Mouse (Mus musculus): ENCODE results near the gene 2610318N02Rik. TPM values are rescaled to one million over a fixed set of nuclear protein-coding genes. Genes with fewer than 3 reads are reported as not detected.

2610318N02Rik gene
- polyA plus RNA-seq, 1 experiment: 35.9 TPM

GRCm38 (mm10) chr16:17137355-17137754 lies 12.4 kb upstream of the 2610318N02Rik start:
- no peak for TF ChIP-seq CTCF (IDR thresholded peaks at IDR 0.05; ENCODE audit: borderline replicate concordance, extremely low read depth, insufficient read depth, insufficient read length)
- TF ChIP-seq POLR2A (IDR thresholded peaks at IDR 0.05; ENCODE audit: borderline replicate concordance, extremely low read depth, insufficient read depth, insufficient read length, poor library complexity, severe bottlenecking): no peak
- DNase-seq (ENCODE audit: low read depth): no peak

GRCm38 (mm10) chr16:17132906-17133200 lies 7.9 kb upstream of the 2610318N02Rik start:
- TF ChIP-seq POLR2A (IDR thresholded peaks at IDR 0.05; ENCODE audit: borderline replicate concordance, extremely low read depth, insufficient read depth, insufficient read length, poor library complexity, severe bottlenecking) (no peak), CTCF (IDR thresholded peaks at IDR 0.05; ENCODE audit: borderline replicate concordance, extremely low read depth, insufficient read depth, insufficient read length) (no peak)
- peak; percentile 36 for DNase-seq (ENCODE audit: low read depth)

- TF ChIP-seq CTCF (IDR thresholded peaks at IDR 0.05; ENCODE audit: borderline replicate concordance, extremely low read depth, insufficient read depth, insufficient read length): peak; percentile 61
- TF ChIP-seq POLR2A (IDR thresholded peaks at IDR 0.05; ENCODE audit: borderline replicate concordance, extremely low read depth, insufficient read depth, insufficient read length, poor library complexity, severe bottlenecking): peak; percentile 67
- peak; percentile 99 for DNase-seq (ENCODE audit: low read depth)
Measured at GRCm38 (mm10) chr16:17132089-17132905, 7.3 kb upstream of the 2610318N02Rik start, which contains the start of gene Sdf2l1. Sdf2l1 (minus strand) TSS chr16:17132383.

- DNase-seq (ENCODE audit: low read depth): peak; percentile 10
Measured at GRCm38 (mm10) chr16:17131191-17132088, 6.5 kb upstream of the 2610318N02Rik start.

GRCm38 (mm10) chr16:17127292-17127691 lies 2.3 kb upstream of the 2610318N02Rik start:
- TF ChIP-seq POLR2A (IDR thresholded peaks at IDR 0.05; ENCODE audit: borderline replicate concordance, extremely low read depth, insufficient read depth, insufficient read length, poor library complexity, severe bottlenecking) (no peak), CTCF (IDR thresholded peaks at IDR 0.05; ENCODE audit: borderline replicate concordance, extremely low read depth, insufficient read depth, insufficient read length) (peak; percentile 54; the same call in 1 of the 2 replicates)
- peak; percentile 37 for DNase-seq (ENCODE audit: low read depth)

More at GRCm38 (mm10) chr16:17131191-17132088, 6.5 kb upstream of the 2610318N02Rik start:
- TF ChIP-seq POLR2A (IDR thresholded peaks at IDR 0.05; ENCODE audit: borderline replicate concordance, extremely low read depth, insufficient read depth, insufficient read length, poor library complexity, severe bottlenecking) (no peak), CTCF (IDR thresholded peaks at IDR 0.05; ENCODE audit: borderline replicate concordance, extremely low read depth, insufficient read depth, insufficient read length) (no peak)

- TF ChIP-seq CTCF (IDR thresholded peaks at IDR 0.05; ENCODE audit: borderline replicate concordance, extremely low read depth, insufficient read depth, insufficient read length): no peak
- TF ChIP-seq POLR2A (IDR thresholded peaks at IDR 0.05; ENCODE audit: borderline replicate concordance, extremely low read depth, insufficient read depth, insufficient read length, poor library complexity, severe bottlenecking): no peak
- DNase-seq (ENCODE audit: low read depth): peak; percentile 70
Measured at GRCm38 (mm10) chr16:17124119-17124870, 672 bp downstream of the 2610318N02Rik start.

- DNase-seq (ENCODE audit: low read depth): peak; percentile 56
- TF ChIP-seq CTCF (IDR thresholded peaks at IDR 0.05; ENCODE audit: borderline replicate concordance, extremely low read depth, insufficient read depth, insufficient read length) (no peak), POLR2A (IDR thresholded peaks at IDR 0.05; ENCODE audit: borderline replicate concordance, extremely low read depth, insufficient read depth, insufficient read length, poor library complexity, severe bottlenecking) (no peak)
Measured at GRCm38 (mm10) chr16:17121569-17121968, 3.4 kb downstream of the 2610318N02Rik start.

GRCm38 (mm10) chr16:17117309-17117799 lies 7.6 kb downstream of the 2610318N02Rik start:
- no peak for TF ChIP-seq CTCF (IDR thresholded peaks at IDR 0.05; ENCODE audit: borderline replicate concordance, extremely low read depth, insufficient read depth, insufficient read length)
- TF ChIP-seq POLR2A (IDR thresholded peaks at IDR 0.05; ENCODE audit: borderline replicate concordance, extremely low read depth, insufficient read depth, insufficient read length, poor library complexity, severe bottlenecking): no peak
- no peak for DNase-seq (ENCODE audit: low read depth)

- TF ChIP-seq POLR2A (IDR thresholded peaks at IDR 0.05; ENCODE audit: borderline replicate concordance, extremely low read depth, insufficient read depth, insufficient read length, poor library complexity, severe bottlenecking) (peak; percentile 23; the same call in 1 of the 2 replicates), CTCF (IDR thresholded peaks at IDR 0.05; ENCODE audit: borderline replicate concordance, extremely low read depth, insufficient read depth, insufficient read length) (no peak)
- peak; percentile 92 for DNase-seq (ENCODE audit: low read depth)
Measured at GRCm38 (mm10) chr16:17110771-17111743, 13.9 kb downstream of the 2610318N02Rik start, which contains the start of gene Ppil2. Ppil2 (minus strand) TSS chr16:17111257.

Data from brain, embryonic 14.5 days (tissue).